Mouse (Mus musculus) ES-E14 (cell line): ENCODE data around the gene Twist1.

ENCODE experiments used
- CHD2 ChIP-seq: IDR thresholded peaks from 2 replicates; pipeline ENCODE4 v1.6.1; 2014; ENCODE audit warnings: mild to moderate bottlenecking, low read depth, low read length, inconsistent platforms
- ZC3H11A ChIP-seq: IDR thresholded peaks from 2 replicates; pipeline ENCODE4 v1.6.1; 2012; ENCODE audit warnings: low read depth, mild to moderate bottlenecking, inconsistent platforms, low read length, borderline replicate concordance
- ZNF384 ChIP-seq: IDR thresholded peaks from 2 replicates; pipeline ENCODE4 v1.6.1; 2012; ENCODE audit warnings: low read depth, low read length, inconsistent platforms

- TF ChIP-seq ZC3H11A = no peak
- TF ChIP-seq ZNF384 = no peak
- TF ChIP-seq CHD2 = no peak
These were observed 1.7 kb upstream of the Twist1 start for GRCm38 (mm10) chr12:33955606-33956295.
